Mouse (Mus musculus): Measurements from ENCODE around the gene Fam19a2.

The Fam19a2 gene

GRCm38 (mm10) chr10:123570616-123571188 lies 306.9 kb downstream of the Fam19a2 start:
- in situ Hi-C loops (cut with MboI, MseI): no loop called here

GRCm38 (mm10) chr10:123572342-123573070 lies 308.7 kb downstream of the Fam19a2 start:
- in situ Hi-C loops (cut with MboI, MseI): no loop called here

GRCm38 (mm10) chr10:123577823-123578222 lies 314.0 kb downstream of the Fam19a2 start:
- in situ Hi-C loops (cut with MboI, MseI): no loop called here

GRCm38 (mm10) chr10:123579012-123579411 lies 315.2 kb downstream of the Fam19a2 start:
- in situ Hi-C loops (cut with MboI, MseI): no loop called here

- in situ Hi-C loops (cut with MboI, MseI): no loop called here
Measured at GRCm38 (mm10) chr10:123595043-123595442, 331.2 kb downstream of the Fam19a2 start.

GRCm38 (mm10) chr10:123597059-123597458 lies 333.3 kb downstream of the Fam19a2 start:
- in situ Hi-C loops (cut with MboI, MseI): no loop called here

- in situ Hi-C loops (cut with MboI, MseI): no loop called here
Measured at GRCm38 (mm10) chr10:123605671-123606070, 341.9 kb downstream of the Fam19a2 start.

- in situ Hi-C loops (cut with MboI, MseI): no loop called here
Measured at GRCm38 (mm10) chr10:123626691-123627090, 362.9 kb downstream of the Fam19a2 start.

- in situ Hi-C loops (cut with MboI, MseI): no loop called here
Measured at GRCm38 (mm10) chr10:123629248-123629744, 365.5 kb downstream of the Fam19a2 start.

- in situ Hi-C loops (cut with MboI, MseI): no loop called here
Measured at GRCm38 (mm10) chr10:123632029-123632428, 368.2 kb downstream of the Fam19a2 start.

GRCm38 (mm10) chr10:123636655-123637054 lies 372.9 kb downstream of the Fam19a2 start:
- in situ Hi-C loops (cut with MboI, MseI): no loop called here

GRCm38 (mm10) chr10:123637496-123637895 lies 373.7 kb downstream of the Fam19a2 start:
- in situ Hi-C loops (cut with MboI, MseI): no loop called here

- in situ Hi-C loops (cut with MboI, MseI): no loop called here
Measured at GRCm38 (mm10) chr10:123645568-123645967, 381.8 kb downstream of the Fam19a2 start.

GRCm38 (mm10) chr10:123671208-123671607 lies 407.4 kb downstream of the Fam19a2 start:
- in situ Hi-C loops (cut with MboI, MseI): no loop called here

- in situ Hi-C loops (cut with MboI, MseI): no loop called here
Measured at GRCm38 (mm10) chr10:123678284-123678864, 414.6 kb downstream of the Fam19a2 start.

- in situ Hi-C loops (cut with MboI, MseI): no loop called here
Measured at GRCm38 (mm10) chr10:123682718-123683255, 419.0 kb downstream of the Fam19a2 start.

GRCm38 (mm10) chr10:123692186-123692925 lies 428.6 kb downstream of the Fam19a2 start:
- in situ Hi-C loops (cut with MboI, MseI): no loop called here

- in situ Hi-C loops (cut with MboI, MseI): no loop called here
Measured at GRCm38 (mm10) chr10:123692926-123693224, 429.1 kb downstream of the Fam19a2 start.

- in situ Hi-C loops (cut with MboI, MseI): no loop called here
Measured at GRCm38 (mm10) chr10:123702595-123702994, 438.8 kb downstream of the Fam19a2 start.

- in situ Hi-C loops (cut with MboI, MseI): no loop called here
Measured at GRCm38 (mm10) chr10:123707026-123707425, 443.2 kb downstream of the Fam19a2 start.

GRCm38 (mm10) chr10:123710738-123711137 lies 446.9 kb downstream of the Fam19a2 start:
- in situ Hi-C loops (cut with MboI, MseI): no loop called here

GRCm38 (mm10) chr10:123721952-123722460 lies 458.2 kb downstream of the Fam19a2 start:
- in situ Hi-C loops (cut with MboI, MseI): no loop called here
